Mouse (Mus musculus): ENCODE measurements around the gene Zc3h6.

Zc3h6 gene

GRCm38 (mm10) chr2:129035381-129035780, 68.2 kb downstream of the Zc3h6 start:
- peak; percentile 34 for DNase-seq (ENCODE audit: low read depth, low spot score)

GRCm38 (mm10) chr2:129038426-129038936, 71.3 kb downstream of the Zc3h6 start:
- peak; percentile 23 for DNase-seq (ENCODE audit: low read depth, low spot score)

- no peak for DNase-seq (ENCODE audit: low read depth, low spot score)
Measured at GRCm38 (mm10) chr2:129038937-129039631, 71.9 kb downstream of the Zc3h6 start.

GRCm38 (mm10) chr2:129040567-129040966, 73.4 kb downstream of the Zc3h6 start:
- no peak for DNase-seq (ENCODE audit: low read depth, low spot score)

- no peak for DNase-seq (ENCODE audit: low read depth, low spot score)
Measured at GRCm38 (mm10) chr2:129046172-129046845, 79.1 kb downstream of the Zc3h6 start.

GRCm38 (mm10) chr2:129046846-129047196, 79.6 kb downstream of the Zc3h6 start:
- no peak for DNase-seq (ENCODE audit: low read depth, low spot score)

- no peak for DNase-seq (ENCODE audit: low read depth, low spot score)
Measured at GRCm38 (mm10) chr2:129047811-129048210, 80.6 kb downstream of the Zc3h6 start, which contains the start of gene Vinac1. Vinac1 (minus strand) TSS chr2:129048172.

GRCm38 (mm10) chr2:129052451-129052983, 85.3 kb downstream of the Zc3h6 start:
- DNase-seq (ENCODE audit: low read depth, low spot score) = no peak

- no peak for DNase-seq (ENCODE audit: low read depth, low spot score)
Measured at GRCm38 (mm10) chr2:129055741-129056140, 88.5 kb downstream of the Zc3h6 start.

GRCm38 (mm10) chr2:129056597-129056996, 89.4 kb downstream of the Zc3h6 start:
- peak; percentile 45 for DNase-seq (ENCODE audit: low read depth, low spot score)

GRCm38 (mm10) chr2:129057256-129057655, 90.1 kb downstream of the Zc3h6 start:
- no peak for DNase-seq (ENCODE audit: low read depth, low spot score)

GRCm38 (mm10) chr2:129057920-129058361, 90.7 kb downstream of the Zc3h6 start:
- no peak for DNase-seq (ENCODE audit: low read depth, low spot score)

- DNase-seq (ENCODE audit: low read depth, low spot score) = no peak
Measured at GRCm38 (mm10) chr2:129061456-129062059, 94.4 kb downstream of the Zc3h6 start.

GRCm38 (mm10) chr2:129065437-129066282, 98.5 kb downstream of the Zc3h6 start, which contains the start of gene Ttl:
Ttl (plus strand) TSS chr2:129065942.
- peak; percentile 66 for DNase-seq (ENCODE audit: low read depth, low spot score)

- peak; percentile 88 for DNase-seq (ENCODE audit: low read depth, low spot score)
Measured at GRCm38 (mm10) chr2:129066326-129066725, 99.1 kb downstream of the Zc3h6 start.

All from 3T3-L1 (cell line).